Mouse (Mus musculus) MEL (cell line): ENCODE results near the gene Pacsin1. TPM values are rescaled to one million over a fixed set of nuclear protein-coding genes. Genes with fewer than 3 reads are reported as not detected.
A peak's percentile ranks its signal among the peaks of the same experiment; 100 is the strongest.

Experiments used
- DNase-seq: peaks from one replicate; pipeline ENCODE4 v3.0.0; 2011; ENCODE audit warnings: low read depth, low spot score
- H3K27ac ChIP-seq: 2 replicates; pipeline ENCODE4 v1.5.1; 2012; ENCODE audit warnings: low read depth, mild to moderate bottlenecking, control low read depth, low read length, moderate library complexity; ENCODE audit not compliant: control insufficient read depth
- H3K27me3 ChIP-seq, 2 experiments: fragments of 150-350 bp in 1 of 2; sonication (generic) in 1 of 2; 2 replicates each; pipeline ENCODE4 v1.6.1; 2012; ENCODE audit warnings: low read length in 2 of 2, mild to moderate bottlenecking in 2 of 2, improper control_type of control experiment in 1 of 2, moderate library complexity in 1 of 2; ENCODE audit not compliant: insufficient read depth in 2 of 2, control insufficient read depth in 1 of 2
- H3K36me3 ChIP-seq, 2 experiments: 2 replicates each; pipeline ENCODE4 v1.6.1; 2012 to 2014; ENCODE audit warnings: low read length in 2 of 2, improper control_type of control experiment in 1 of 2, inconsistent platforms in 1 of 2, mild to moderate bottlenecking in 1 of 2; ENCODE audit not compliant: insufficient read depth in 2 of 2, control insufficient read depth in 1 of 2
- H3K4me1 ChIP-seq, 2 experiments: fragments of 150-350 bp in 1 of 2; sonication (generic) in 1 of 2; 2 replicates each; pipeline ENCODE4 v1.6.1; 2012; ENCODE audit warnings: low read length in 2 of 2, improper control_type of control experiment in 1 of 2, mild to moderate bottlenecking in 1 of 2; ENCODE audit not compliant: insufficient read depth in 2 of 2, control insufficient read depth in 1 of 2
- H3K4me3 ChIP-seq, 2 experiments: fragments of 150-350 bp in 1 of 2; sonication (generic) in 1 of 2; 2 replicates each; pipeline ENCODE4 v1.5.1; 2012; ENCODE audit warnings: low read depth in 2 of 2, low read length in 2 of 2, mild to moderate bottlenecking in 2 of 2, moderate library complexity in 2 of 2, control low read depth in 1 of 2, improper control_type of control experiment in 1 of 2; ENCODE audit not compliant: control insufficient read depth in 1 of 2, insufficient read depth in 1 of 2
- H3K79me2 ChIP-seq: 2 replicates; pipeline ENCODE4 v1.6.1; 2012; ENCODE audit warnings: mild to moderate bottlenecking, low read length, moderate library complexity; ENCODE audit not compliant: control insufficient read depth, poor library complexity, insufficient read depth
- H3K9ac ChIP-seq: 2 replicates; pipeline ENCODE4 v1.6.1; 2012; ENCODE audit warnings: low read depth, mild to moderate bottlenecking, control low read depth, low read length, moderate library complexity; ENCODE audit not compliant: control insufficient read depth, poor library complexity, severe bottlenecking
- H3K9me3 ChIP-seq: fragments of 150-350 bp; sonication (generic); replicated peaks from 2 replicates; pipeline ENCODE4 v1.6.1; 2012; ENCODE audit warnings: mild to moderate bottlenecking, low read length, improper control_type of control experiment, moderate library complexity; ENCODE audit not compliant: insufficient read depth
- CHD2 ChIP-seq: IDR thresholded peaks from 2 replicates; pipeline ENCODE4 v1.6.1; 2011; ENCODE audit warnings: low read length, improper control_type of control experiment
- CTCF ChIP-seq, 3 experiments: IDR thresholded peaks in 2 of 3; conservative IDR thresholded peaks in 1 of 3; 2 replicates each; pipeline ENCODE4 v1.5.1; 2011 to 2012; ENCODE audit warnings: low read length in 3 of 3, low read depth in 2 of 3, mild to moderate bottlenecking in 2 of 3, improper control_type of control experiment in 1 of 3, inconsistent platforms in 1 of 3, mixed read lengths in 1 of 3, moderate library complexity in 1 of 3; ENCODE audit not compliant: control insufficient read depth in 1 of 3, insufficient read depth in 1 of 3, poor library complexity in 1 of 3, severe bottlenecking in 1 of 3
- EP300 ChIP-seq, 2 experiments: IDR thresholded peaks; 2 replicates each; pipeline ENCODE4 v1.6.1; 2011; ENCODE audit warnings: improper control_type of control experiment in 2 of 2, low read length in 2 of 2, low read depth in 1 of 2, mild to moderate bottlenecking in 1 of 2
- GABPA ChIP-seq: IDR thresholded peaks from 2 replicates; pipeline ENCODE4 v1.6.1; 2012; ENCODE audit warnings: low read depth, mild to moderate bottlenecking, inconsistent platforms, low read length, improper control_type of control experiment, moderate library complexity
- HCFC1 ChIP-seq: IDR thresholded peaks from 2 replicates; pipeline ENCODE4 v1.6.1; 2012; ENCODE audit warnings: low read depth, mild to moderate bottlenecking, inconsistent platforms, low read length, improper control_type of control experiment, moderate library complexity
- MAZ ChIP-seq: IDR thresholded peaks from 2 replicates; pipeline ENCODE4 v1.6.1; 2012; ENCODE audit warnings: low read depth, mild to moderate bottlenecking, inconsistent platforms, low read length, improper control_type of control experiment
- POLR2AphosphoS5 ChIP-seq: IDR thresholded peaks from 2 replicates; pipeline ENCODE4 v1.6.1; 2012; ENCODE audit warnings: low read depth, borderline replicate concordance, mild to moderate bottlenecking, inconsistent platforms, low read length, moderate library complexity, mixed read lengths
- RAD21 ChIP-seq: IDR thresholded peaks from 2 replicates; pipeline ENCODE4 v1.6.1; 2011; ENCODE audit warnings: mild to moderate bottlenecking, low read depth, low read length, improper control_type of control experiment
- RCOR1 ChIP-seq: IDR thresholded peaks from 2 replicates; pipeline ENCODE4 v1.6.1; 2012; ENCODE audit warnings: low read depth, mild to moderate bottlenecking, inconsistent platforms, low read length, improper control_type of control experiment
- SIN3A ChIP-seq: IDR thresholded peaks from 2 replicates; pipeline ENCODE4 v1.6.1; 2012; ENCODE audit warnings: low read length, improper control_type of control experiment, inconsistent platforms
- SMC3 ChIP-seq: IDR thresholded peaks from 2 replicates; pipeline ENCODE4 v1.6.1; 2011; ENCODE audit warnings: low read depth, low read length, improper control_type of control experiment
- TAL1 ChIP-seq: IDR thresholded peaks from 2 replicates; pipeline ENCODE4 v1.6.1; 2012; ENCODE audit warnings: mild to moderate bottlenecking, inconsistent platforms, low read length, moderate library complexity, mixed read lengths
- UBTF ChIP-seq: IDR thresholded peaks from 2 replicates; pipeline ENCODE4 v1.6.1; 2012; ENCODE audit warnings: low read depth, mild to moderate bottlenecking, inconsistent platforms, low read length, improper control_type of control experiment, moderate library complexity, borderline replicate concordance; ENCODE audit not compliant: insufficient read depth
- ZC3H11A ChIP-seq: IDR thresholded peaks from 2 replicates; pipeline ENCODE4 v1.6.1; 2012; ENCODE audit warnings: low read depth, mild to moderate bottlenecking, inconsistent platforms, low read length, improper control_type of control experiment
- ZMIZ1 ChIP-seq: IDR thresholded peaks from 2 replicates; pipeline ENCODE4 v1.6.1; 2012; ENCODE audit warnings: low read depth, mild to moderate bottlenecking, inconsistent platforms, low read length, improper control_type of control experiment, moderate library complexity
- polyA plus RNA-seq, 2 experiments: library from polyadenylated mRNA; stranded (reverse) in 1 of 2; unstranded in 1 of 2; fragments of >175 nt in 1 of 2; fragments of >200 nt in 1 of 2; gene quantifications; 2 replicates each; pipeline versions ENCODE4 v1.2.1 to v1.2.4; 2012; ENCODE audit warnings: low replicate concordance in 2 of 2, low read depth in 1 of 2; ENCODE audit not compliant: insufficient read length in 2 of 2, insufficient read depth in 1 of 2, missing spikeins in 1 of 2
- total RNA-seq: library from RNA; depleted of rRNA; stranded (reverse); fragments of 300-350 nt; gene quantifications from 2 replicates; pipeline ENCODE4 v1.2.3, GENCODE M21; 2012

Pacsin1 gene
- total and polyA plus RNA-seq, 3 experiments: 0.17 TPM; not detected in 2

GRCm38 (mm10) chr17:27650586-27650985 is 4.7 kb upstream of the Pacsin1 start:
- TF ChIP-seq SIN3A (no peak), POLR2AphosphoS5 (no peak), SMC3 (no peak), EP300 (IDR thresholded peaks at IDR 0.05; ENCODE audit: low read depth in 1 of 2, low read length in 2 of 2) (no peak), MAZ (no peak), RAD21 (no peak), HCFC1 (no peak)
- TF ChIP-seq, all 39 proteins: peak for 0
- H3K9me3 ChIP-seq: no peaks in the 10 kb centered on the region
- no peak for DNase-seq

GRCm38 (mm10) chr17:27652046-27652790 is 3.1 kb upstream of the Pacsin1 start:
- peaks cover 0 to 26% of the 10 kb centered on the region in 2 experiments; a peak in 2 of 4 replicates for H3K4me1 ChIP-seq
- no peaks in the 10 kb centered on the region for H3K27me3 ChIP-seq
- H3K27ac ChIP-seq: no peak overlapping the region
- no peak for TF ChIP-seq RCOR1
- TF ChIP-seq UBTF: no peak
- TF ChIP-seq GABPA: no peak
- no peak for TF ChIP-seq ZC3H11A
- no peak for TF ChIP-seq CHD2
- peak in 1 of 3 experiments; percentile 5; a peak in 1 of 6 replicates for TF ChIP-seq CTCF (IDR thresholded peaks at IDR 0.05 in 2 of 3, conservative IDR thresholded peaks at IDR 0.05 in 1 of 3; ENCODE audit: control insufficient read depth in 1 of 3, insufficient read depth in 1 of 3, low read depth in 2 of 3, low read length in 3 of 3, poor library complexity in 1 of 3, severe bottlenecking in 1 of 3)
- TF ChIP-seq TAL1: no peak
- no peak for TF ChIP-seq ZMIZ1
- H3K9me3 ChIP-seq: no peaks in the 10 kb centered on the region
- peaks cover 0 to 9% of the 10 kb centered on the region in 2 experiments; a peak in 2 of 4 replicates for H3K36me3 ChIP-seq
- no peak for DNase-seq
- H3K9ac ChIP-seq: no peak overlapping the region
- no peaks in the 10 kb centered on the region for H3K79me2 ChIP-seq
- H3K4me3 ChIP-seq: no peak overlapping the region

More at GRCm38 (mm10) chr17:27650586-27650985, 4.7 kb upstream of the Pacsin1 start:
- Histone ChIP-seq H3K9ac (no peak overlapping the region), H3K36me3 (peaks cover 0 to 6% of the 10 kb centered on the region in 2 experiments; a peak in 2 of 4 replicates), H3K27me3 (no peaks in the 10 kb centered on the region), H3K27ac (no peak overlapping the region), H3K79me2 (no peaks in the 10 kb centered on the region), H3K4me3 (no peak overlapping the region), H3K4me1 (peaks cover 0 to 15% of the 10 kb centered on the region in 2 experiments; a peak in 2 of 4 replicates)
